Mouse (Mus musculus) adrenal gland, adult 8-10 months (tissue): ENCODE data around the gene Rapgef2. TPM values are rescaled to one million over a fixed set of nuclear protein-coding genes. Genes with fewer than 3 reads are reported as not detected.
"Not testable (repeated sequence)": the region's sequence is repeated elsewhere in the genome, so short reads cannot be mapped to it uniquely, and the experiment has no call there.

Source experiments
- DNase-seq: peaks from one replicate; pipeline ENCODE4 v3.0.0; 2022
- total RNA-seq, 4 experiments: library from RNA; stranded (reverse); gene quantifications; 2 replicates each; pipeline ENCODE4 v1.2.4; 2022

Gene Rapgef2
- total RNA-seq, 4 experiments from 2014 or later: 21.3 to 32.2 (median 26.2) TPM

GRCm38 (mm10) chr3:79233478-79234415 lies 52.6 kb downstream of the Rapgef2 start:
- no peak for DNase-seq

GRCm38 (mm10) chr3:79230718-79231117 lies 55.6 kb downstream of the Rapgef2 start:
- DNase-seq: no peak

DNA sequence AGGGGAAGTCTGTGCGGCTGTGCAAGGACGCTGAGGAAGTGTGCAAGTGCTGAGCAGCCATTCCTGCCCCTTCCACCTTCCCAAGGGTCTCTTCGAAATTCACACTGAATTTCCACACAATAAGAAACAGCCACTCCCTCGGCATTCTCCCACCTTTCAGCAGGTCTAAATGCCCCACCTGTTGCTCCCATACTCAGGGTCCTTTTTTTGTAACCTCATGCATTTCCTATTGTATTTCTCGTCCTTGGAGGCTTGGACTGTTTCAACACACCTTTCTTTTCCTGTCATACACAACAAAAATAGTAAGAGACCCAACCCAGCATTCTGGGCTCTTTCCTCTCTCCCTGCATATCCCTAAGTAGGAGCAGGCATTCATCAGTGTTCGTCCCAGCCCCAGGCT lies 56.8 kb downstream of the Rapgef2 start:
- no peak for DNase-seq

- no peak for DNase-seq
Measured at GRCm38 (mm10) chr3:79228304-79228703, 58.0 kb downstream of the Rapgef2 start.

- no peak for DNase-seq
Measured at GRCm38 (mm10) chr3:79227356-79228088, 58.8 kb downstream of the Rapgef2 start.

- DNase-seq: not testable (repeated sequence)
Measured at GRCm38 (mm10) chr3:79226807-79227206, 59.5 kb downstream of the Rapgef2 start.

DNA sequence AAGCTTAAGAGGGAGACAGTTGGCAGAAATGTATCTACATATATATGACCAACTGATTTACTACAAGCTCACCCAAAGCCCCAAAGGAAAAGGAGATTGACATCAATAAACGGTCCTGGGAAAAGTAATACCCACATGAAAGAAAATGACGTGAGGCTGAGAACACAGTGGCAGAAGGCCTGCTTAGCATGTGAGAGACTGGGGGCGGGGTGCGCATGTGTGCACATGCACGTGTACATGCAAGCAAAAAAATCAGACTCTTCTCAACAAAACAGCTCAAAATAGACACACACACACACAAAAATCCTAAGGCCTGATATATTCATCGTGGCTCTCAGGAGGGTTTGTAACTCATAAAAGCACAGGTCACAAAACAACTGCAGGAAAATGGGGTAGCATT lies 60.4 kb downstream of the Rapgef2 start:
- DNase-seq: no peak

DNA sequence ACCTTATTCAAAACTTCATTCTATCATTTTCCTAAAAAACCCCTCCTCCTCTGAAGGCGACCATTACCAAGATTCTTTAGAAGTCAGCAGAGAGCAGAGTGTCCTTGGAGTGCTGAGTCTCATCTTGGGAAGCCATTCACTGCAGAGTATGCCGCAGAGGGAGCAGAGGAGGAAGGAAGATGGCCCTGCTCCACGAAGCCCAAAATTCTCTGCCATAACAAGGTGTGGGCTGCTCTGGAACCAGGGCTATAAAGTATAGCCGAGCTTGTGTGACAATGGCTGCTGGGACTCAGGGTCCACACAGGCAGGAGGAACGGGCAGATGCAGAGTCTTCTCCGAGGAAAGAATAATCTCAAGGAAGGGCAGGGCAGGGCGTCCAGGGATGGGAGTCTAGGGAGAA lies 62.0 kb downstream of the Rapgef2 start:
- DNase-seq: no peak

DNA sequence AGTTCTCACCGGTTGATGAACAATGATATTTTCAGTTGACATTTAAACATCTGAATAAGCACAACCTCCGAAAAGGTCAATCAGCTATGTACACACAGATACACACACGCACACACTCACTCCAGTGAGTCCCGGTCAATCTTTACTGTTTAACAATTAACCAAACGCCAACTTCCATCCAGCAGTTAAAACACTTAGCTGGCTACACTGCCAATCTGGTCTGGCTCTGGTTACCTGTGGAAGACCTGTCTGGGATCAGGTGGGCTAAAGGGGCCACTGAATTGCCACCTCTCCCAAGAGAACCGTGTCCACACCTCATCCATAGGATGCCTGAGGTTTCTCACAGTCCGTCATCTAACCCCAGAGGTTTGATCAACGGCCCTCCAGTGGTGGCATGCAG lies 63.0 kb downstream of the Rapgef2 start:
- DNase-seq: no peak

DNA sequence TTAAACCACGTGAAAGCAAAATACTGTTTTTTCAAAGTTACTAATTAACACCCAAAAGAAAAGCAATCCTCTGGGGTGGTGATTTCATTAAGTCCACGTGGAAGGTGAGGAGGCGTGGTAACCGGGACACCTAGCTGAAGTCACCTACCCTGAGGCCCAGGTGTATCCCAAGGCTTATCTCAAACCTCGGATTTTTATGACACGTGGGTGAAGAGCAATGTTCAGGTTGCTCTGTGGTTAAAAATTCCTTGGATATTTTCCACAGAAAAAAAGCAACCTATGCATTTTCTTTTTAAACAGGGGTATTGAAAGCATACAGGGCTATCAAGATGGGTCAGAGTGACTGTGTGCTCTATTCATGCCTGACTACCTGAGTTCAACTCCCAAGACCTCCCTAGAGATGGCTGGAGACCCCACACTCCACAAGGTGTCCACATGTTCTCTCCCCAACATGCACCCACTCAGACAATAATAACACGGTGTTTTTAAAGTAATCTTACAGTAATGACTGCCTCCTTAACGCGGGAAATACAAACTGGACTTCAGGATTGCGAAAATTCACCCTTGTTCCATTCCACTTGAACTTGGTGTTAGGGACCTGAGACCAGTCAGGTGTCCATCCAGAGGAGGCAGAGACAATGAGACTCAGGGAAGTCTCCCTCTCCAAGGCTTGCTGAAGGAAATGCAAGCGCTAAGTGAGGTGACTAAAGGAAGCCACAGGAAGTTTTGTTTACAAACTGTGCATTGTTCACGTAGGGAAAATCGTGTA lies 63.9 kb downstream of the Rapgef2 start:
- no peak for DNase-seq

DNA sequence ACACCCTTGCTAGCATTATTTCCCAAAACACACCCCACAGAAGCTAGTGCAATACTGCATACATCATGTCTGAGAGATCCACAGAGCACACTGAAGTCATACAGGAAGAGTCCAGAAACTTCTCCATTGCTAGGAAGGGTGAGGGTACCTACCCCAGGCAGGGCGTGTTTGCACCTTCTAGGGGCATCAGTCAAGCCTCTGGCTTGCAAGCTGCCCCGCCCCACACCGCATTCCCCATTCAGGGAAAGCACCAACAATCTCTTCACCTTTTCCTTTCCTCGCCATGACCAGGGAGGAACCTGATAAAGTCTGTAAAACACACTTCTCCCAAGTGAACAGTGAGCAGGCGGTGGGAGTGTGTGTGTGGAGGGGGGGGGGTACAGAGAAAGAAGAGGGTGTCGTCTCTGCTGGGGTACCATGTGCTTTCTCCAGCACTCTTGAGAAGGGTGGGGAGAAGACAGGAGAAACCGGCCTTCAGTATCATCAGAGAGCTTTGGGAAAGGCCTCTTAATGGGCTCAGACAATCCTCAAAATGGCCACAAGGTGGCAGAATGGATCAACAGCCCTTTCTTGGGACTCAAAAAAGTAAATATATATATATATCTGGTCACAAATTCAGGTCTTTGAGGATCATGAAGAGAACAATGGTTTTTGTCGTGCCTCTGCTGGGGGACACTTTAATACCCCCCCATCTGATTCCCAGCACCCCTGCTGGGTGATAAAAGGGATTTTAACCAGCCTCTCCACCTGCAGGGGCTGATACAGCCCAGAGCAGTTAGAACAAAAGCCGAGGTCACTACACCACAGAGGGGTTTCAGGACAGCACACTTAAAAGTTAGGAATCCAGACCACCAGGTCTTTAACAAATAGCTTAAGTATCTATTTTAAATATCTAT lies 64.8 kb downstream of the Rapgef2 start:
- peak; percentile 33 for DNase-seq

- DNase-seq: no peak
Measured at GRCm38 (mm10) chr3:79219144-79219930, 67.0 kb downstream of the Rapgef2 start.

DNA sequence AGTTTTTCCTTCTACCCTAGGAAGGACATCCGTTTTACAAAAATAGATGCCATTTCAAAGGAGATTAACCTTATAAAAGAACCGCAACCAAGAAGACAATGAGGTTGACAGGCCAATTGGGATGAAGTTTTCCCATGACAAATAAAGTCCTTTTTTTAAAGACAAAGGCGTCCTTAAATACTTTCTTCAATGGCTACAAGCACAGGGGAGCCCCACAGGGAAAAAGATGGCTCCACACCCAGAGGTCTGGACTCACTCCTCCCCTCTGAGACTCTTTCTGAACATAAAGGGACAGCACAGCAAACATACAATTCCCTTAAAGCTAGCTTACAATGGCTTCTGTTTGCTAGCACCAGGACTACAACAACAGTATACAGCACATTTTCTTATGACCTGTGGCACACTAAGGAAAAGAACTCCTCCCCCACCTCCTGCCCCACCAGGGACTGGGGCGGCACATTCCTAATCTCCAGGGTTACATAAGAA lies 67.7 kb downstream of the Rapgef2 start:
- DNase-seq: no peak

GRCm38 (mm10) chr3:79210243-79210642 lies 76.1 kb downstream of the Rapgef2 start:
- no peak for DNase-seq

- no peak for DNase-seq
Measured at GRCm38 (mm10) chr3:79207216-79207615, 79.1 kb downstream of the Rapgef2 start.

DNA sequence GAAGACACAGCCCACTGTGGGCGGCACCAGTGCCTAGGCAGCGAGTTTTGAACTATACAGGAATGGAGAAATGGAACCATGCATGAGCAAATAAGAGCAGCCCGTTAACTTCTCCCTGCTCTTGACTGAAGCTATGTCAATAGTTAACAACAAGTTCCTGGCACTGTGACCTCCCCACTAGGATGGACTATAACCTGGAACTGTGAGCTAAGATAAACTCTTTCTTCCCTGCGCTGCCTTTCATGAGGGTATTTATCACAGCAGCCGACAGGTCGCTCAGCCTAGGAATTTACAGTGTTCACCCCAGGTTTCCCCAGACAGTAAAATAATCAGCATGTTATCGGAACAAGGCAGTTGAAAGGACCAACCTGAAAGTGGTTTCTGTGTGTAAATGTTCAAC lies 79.8 kb downstream of the Rapgef2 start:
- DNase-seq: no peak

- DNase-seq: no peak
Measured at GRCm38 (mm10) chr3:79205981-79206380, 80.3 kb downstream of the Rapgef2 start.

- no peak for DNase-seq
Measured at GRCm38 (mm10) chr3:79205112-79205511, 81.2 kb downstream of the Rapgef2 start.

DNA sequence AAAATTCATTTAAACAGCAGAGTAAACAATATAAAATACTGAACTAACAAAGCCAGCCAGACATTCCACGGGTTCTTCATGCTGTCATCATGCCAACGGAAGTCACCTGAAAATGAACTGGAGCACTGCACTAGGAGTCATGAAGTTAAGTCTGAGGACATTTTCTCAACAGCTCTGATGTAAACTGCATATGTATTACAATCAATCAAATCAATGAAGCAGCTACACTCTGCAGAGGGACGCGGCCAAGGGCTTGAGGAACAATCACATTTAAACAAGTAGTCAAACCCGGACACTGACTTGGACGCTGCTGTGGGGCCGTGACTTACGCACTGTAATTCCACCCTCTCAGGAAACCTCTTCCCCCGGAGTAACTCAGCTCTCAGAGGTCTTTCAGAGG lies 82.1 kb downstream of the Rapgef2 start:
- DNase-seq: no peak

DNA sequence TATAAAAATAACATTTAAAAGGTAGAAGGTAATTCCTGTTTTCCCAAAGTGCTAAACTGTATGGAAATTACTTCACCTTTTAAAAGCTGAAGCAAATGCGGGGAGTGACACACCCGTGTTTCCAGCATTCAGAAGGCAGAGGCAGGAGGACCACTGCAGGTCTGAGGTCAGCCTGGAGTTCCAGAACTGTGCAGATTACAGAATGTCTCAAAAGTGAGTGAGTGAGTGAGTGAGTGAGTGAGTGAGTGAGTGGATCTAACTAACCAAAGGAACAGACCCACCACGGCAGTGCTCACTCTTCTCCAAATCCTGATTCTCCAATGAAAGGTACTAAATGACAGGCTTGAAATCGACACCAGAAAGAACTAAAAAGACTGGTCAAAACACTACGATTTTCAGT lies 82.5 kb downstream of the Rapgef2 start:
- DNase-seq: no peak

DNA sequence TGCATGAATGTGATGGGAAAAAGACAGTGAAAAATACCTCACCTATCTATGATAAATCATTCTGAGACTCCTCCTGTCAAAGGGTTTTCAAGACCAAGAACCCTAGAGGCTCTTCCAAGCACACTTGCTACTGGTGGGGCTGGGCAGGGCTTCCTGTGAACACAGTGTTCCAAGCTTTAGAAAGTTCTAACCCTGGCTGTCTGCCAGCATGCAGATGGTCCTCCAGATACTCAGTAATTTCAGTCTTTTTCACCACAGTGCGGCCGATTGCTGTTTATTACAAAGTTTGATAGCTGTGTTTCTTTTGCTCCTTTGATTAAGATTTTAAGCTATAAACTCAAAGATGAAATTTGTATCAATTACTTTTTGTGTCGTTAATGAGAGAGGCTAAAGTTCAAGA lies 83.1 kb downstream of the Rapgef2 start:
- DNase-seq: peak; percentile 47
